Mouse (Mus musculus) adrenal gland, adult 18-20 months (tissue): ENCODE measurements at regions not wholly inside any gene's neighbourhood (a gene's known extent, or its start where the extent isn't known, plus 50 kb on each side); places are given as distances from the start of the nearest gene placed in this dataset.
"Not testable (repeated sequence)": the region's sequence is repeated elsewhere in the genome, so short reads cannot be mapped to it uniquely, and the experiment has no call there.

ENCODE experiments used
- DNase-seq, 2 experiments: peaks; one replicate each; pipeline ENCODE4 v3.0.0; 2021 to 2022; ENCODE audit warnings: low spot score in 2 of 2

GRCm38 (mm10) chr3:8206623-8207404 is 1403.1 kb downstream of the Zfp704 start:
- no peak for DNase-seq

- no peak for DNase-seq
These were observed 1446.9 kb downstream of the Zfp704 start for GRCm38 (mm10) chr3:8163030-8163429.

GRCm38 (mm10) chr3:8161997-8162756 is 1447.7 kb downstream of the Zfp704 start:
- DNase-seq: no peak

GRCm38 (mm10) chr3:8143016-8143415 is 1466.9 kb downstream of the Zfp704 start:
- no peak for DNase-seq

- no peak for DNase-seq
These were observed 1467.7 kb downstream of the Zfp704 start for GRCm38 (mm10) chr3:8142190-8142589.

- no peak for DNase-seq
These were observed 1468.2 kb downstream of the Zfp704 start for GRCm38 (mm10) chr3:8141664-8142084.

- DNase-seq: not testable (repeated sequence)
These were observed 1486.2 kb downstream of the Zfp704 start for GRCm38 (mm10) chr3:8123641-8124040.

- DNase-seq: no peak
These were observed 1486.7 kb downstream of the Zfp704 start for GRCm38 (mm10) chr3:8123141-8123540.

- no peak for DNase-seq
These were observed 1478.0 kb upstream of the 1700008P02Rik start for GRCm38 (mm10) chr3:8098291-8098690.

GRCm38 (mm10) chr3:8084749-8085148 is 1464.5 kb upstream of the 1700008P02Rik start:
- DNase-seq: no peak

GRCm38 (mm10) chr3:8053711-8054110 is 1433.5 kb upstream of the 1700008P02Rik start:
- DNase-seq: no peak

- DNase-seq: no peak
These were observed 1430.9 kb upstream of the 1700008P02Rik start for GRCm38 (mm10) chr3:8051167-8051566.

- no peak for DNase-seq
These were observed 1429.5 kb upstream of the 1700008P02Rik start for GRCm38 (mm10) chr3:8049706-8050105.

- no peak for DNase-seq
These were observed 1426.1 kb upstream of the 1700008P02Rik start for GRCm38 (mm10) chr3:8046348-8046747.

GRCm38 (mm10) chr3:8036697-8037096 is 1416.5 kb upstream of the 1700008P02Rik start:
- no peak for DNase-seq

GRCm38 (mm10) chr3:8035091-8035729 is 1415.0 kb upstream of the 1700008P02Rik start:
- no peak for DNase-seq

GRCm38 (mm10) chr3:8026325-8027017 is 1406.2 kb upstream of the 1700008P02Rik start:
- no peak for DNase-seq

GRCm38 (mm10) chr3:8022654-8023053 is 1402.4 kb upstream of the 1700008P02Rik start:
- no peak for DNase-seq

- DNase-seq: no peak
These were observed 1397.2 kb upstream of the 1700008P02Rik start for GRCm38 (mm10) chr3:8017489-8017888.

GRCm38 (mm10) chr3:8016945-8017344 is 1396.7 kb upstream of the 1700008P02Rik start:
- no peak for DNase-seq

GRCm38 (mm10) chr3:8009966-8010365 is 1389.7 kb upstream of the 1700008P02Rik start:
- no peak for DNase-seq
